Mouse (Mus musculus): ENCODE measurements around the gene Irs2.

Gene Irs2

GRCm38 (mm10) chr8:10952235-10952634 is 56.0 kb downstream of the Irs2 start:
- no peak for DNase-seq

- no peak for DNase-seq
Measured at GRCm38 (mm10) chr8:10951567-10951966, 56.7 kb downstream of the Irs2 start.

DNA sequence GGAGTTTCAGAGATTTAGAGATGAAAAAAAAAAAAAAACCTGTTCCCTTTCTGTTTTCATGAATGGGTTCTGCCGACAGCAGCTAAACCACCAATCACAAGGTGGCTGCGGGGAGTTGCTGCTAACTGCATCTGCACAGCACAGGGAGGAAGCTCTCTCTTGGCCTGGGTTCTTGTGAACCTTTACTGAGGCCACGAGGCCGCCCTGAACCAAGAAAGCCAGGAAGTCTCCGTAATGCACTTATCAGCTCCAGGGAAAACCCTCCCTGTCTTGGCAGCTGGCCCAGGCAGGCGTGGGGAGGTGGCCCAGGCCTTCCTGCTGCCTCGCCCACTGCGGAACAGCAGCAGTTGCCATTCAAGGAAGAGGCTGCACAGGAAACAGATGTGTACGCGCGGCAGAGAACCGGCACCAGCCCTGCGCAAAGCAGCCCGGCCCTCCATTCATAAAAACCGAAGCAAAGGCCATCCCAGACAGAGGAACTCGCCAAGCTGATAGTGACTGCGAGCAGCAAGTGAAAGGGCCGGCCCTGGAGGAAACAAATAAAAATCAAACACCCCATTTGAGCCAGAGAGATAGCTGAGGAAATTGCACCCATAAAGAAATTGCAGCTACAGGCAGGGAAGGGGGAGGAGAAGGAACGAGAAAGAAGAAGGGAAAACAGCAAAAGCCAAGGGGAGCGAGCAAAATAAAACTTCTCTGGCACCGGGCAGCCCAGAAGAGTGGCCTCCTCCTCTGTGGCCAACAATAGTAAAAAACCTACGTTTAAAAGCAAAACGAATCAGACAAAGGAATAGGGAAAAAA is 62.1 kb downstream of the Irs2 start:
- DNase-seq = peak; percentile 95

GRCm38 (mm10) chr8:10945490-10945889 is 62.8 kb downstream of the Irs2 start:
- no peak for DNase-seq

GRCm38 (mm10) chr8:10943314-10944060 is 64.8 kb downstream of the Irs2 start:
- DNase-seq = no peak

GRCm38 (mm10) chr8:10939883-10940282 is 68.4 kb downstream of the Irs2 start:
- DNase-seq = no peak

DNA sequence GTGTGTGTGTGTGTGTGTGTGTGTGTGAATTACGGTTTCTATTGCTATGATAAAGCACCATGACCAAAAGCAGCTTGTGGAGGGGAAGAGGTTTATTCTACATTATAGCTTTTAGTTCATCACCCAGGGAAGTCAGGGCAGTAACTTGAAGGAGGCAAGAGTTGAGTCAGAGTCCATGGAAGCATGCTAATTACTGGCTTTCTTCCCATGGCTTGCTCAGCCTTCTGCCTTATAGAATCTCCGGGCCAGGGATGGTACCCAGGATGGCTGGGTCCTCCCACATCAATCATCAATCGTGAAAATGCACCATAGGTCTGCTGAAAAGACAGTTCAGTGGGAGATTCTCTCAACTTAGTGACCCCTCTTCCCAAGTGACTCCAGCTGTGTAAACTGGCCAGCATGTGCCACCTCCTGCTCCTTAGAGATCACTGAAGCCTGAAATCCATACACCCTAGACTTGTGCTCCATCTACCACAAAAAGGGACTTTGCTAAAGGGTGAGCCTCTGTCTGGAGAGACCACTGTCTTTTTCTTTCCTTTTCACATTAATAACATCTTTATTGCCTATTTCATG is 69.0 kb downstream of the Irs2 start:
- no peak for DNase-seq

DNA sequence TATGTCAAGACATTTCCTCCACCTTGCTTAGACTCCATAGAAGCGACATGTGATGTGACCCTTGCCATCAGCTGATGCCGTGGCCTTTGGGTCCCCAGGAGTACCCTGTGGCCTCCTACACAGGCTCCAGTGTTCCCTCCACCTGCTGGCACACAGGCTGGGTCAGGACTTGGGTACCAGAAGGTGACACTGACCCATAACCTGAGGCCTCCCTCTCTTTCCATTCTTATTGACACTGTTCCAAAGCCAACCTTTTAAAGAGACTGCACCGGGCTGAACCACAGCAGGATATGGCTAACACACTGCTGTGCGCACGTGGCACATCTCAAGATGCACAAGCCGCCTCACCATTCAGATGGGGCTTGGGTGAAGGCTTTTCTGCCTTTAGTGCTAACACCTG is 70.0 kb downstream of the Irs2 start:
- DNase-seq = no peak

DNA sequence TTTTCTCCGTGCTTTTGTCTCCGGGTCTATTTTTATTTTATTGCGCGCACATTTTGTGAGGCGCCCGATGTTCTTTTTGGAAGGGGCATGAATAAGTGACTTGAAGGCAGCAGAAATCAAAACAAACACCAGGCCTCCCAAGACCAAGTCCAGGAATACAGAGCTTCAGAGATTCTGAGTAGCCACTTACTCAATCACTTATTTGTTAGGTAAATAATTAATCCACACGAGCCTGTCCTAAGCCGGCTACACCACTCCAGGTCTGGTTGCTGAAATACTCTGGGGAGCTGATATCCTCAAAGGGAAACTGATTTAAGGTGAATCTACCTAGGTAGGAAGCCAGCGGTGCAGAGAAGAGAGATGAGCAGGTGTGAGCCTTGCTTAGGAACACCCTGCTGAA is 71.6 kb downstream of the Irs2 start:
- DNase-seq = peak; percentile 58

- DNase-seq = peak; percentile 67
Measured at GRCm38 (mm10) chr8:10935231-10935630, 73.0 kb downstream of the Irs2 start.
